Mouse (Mus musculus) megakaryocyte, embryonic 14.5 days (primary cell): ENCODE results near the gene Col6a5.

ENCODE experiments used
- FLI1 ChIP-seq: IDR thresholded peaks from 2 replicates; pipeline ENCODE4 v1.6.1; 2012; ENCODE audit warnings: low read length, inconsistent platforms, mixed read lengths
- GATA1 ChIP-seq: IDR thresholded peaks from 3 replicates; pipeline ENCODE4 v1.6.1; 2012; ENCODE audit warnings: mixed read lengths, low read length, inconsistent platforms, borderline replicate concordance

DNA sequence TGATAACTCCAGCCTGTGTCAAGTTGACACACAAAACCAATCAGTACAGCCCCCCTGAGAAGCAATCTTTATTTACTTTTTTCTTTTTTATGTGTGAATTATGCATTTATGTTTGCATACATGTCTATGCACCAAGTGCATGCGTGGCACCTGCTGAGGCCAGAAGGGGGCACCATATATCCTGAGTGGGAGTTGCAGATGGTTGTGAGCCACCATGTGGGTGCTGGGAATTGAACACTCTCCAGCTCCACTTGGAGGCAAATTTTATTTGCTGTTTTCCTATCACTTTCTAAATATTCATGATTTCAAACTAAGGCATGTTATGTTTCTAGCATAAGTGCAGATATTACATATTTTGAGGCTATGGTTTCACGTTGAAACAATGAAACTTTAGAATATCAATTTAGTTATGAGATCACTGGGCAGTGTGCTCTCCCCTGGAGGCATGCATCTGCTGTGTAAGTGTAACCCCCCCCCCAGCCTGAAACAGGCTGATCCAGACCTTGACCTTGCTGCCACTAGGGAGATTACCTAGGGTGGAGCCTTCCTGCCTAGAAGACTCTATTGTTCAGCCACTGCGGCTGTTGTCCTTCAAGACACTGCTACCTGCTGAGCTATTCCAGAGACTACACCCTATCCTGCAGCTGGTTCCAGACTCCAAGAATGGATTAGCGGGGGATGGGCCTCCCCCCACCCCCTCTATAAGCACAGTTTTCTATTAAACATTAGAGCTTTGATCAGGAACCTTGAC is 121.9 kb downstream of the Col6a5 start:
- TF ChIP-seq GATA1, result no peak
- TF ChIP-seq FLI1, result no peak
